Mouse (Mus musculus) intestine, embryonic 14.5 days (tissue): ENCODE results near the gene Dnajc5. TPM values are rescaled to one million over a fixed set of nuclear protein-coding genes. Genes with fewer than 3 reads are reported as not detected.

Experiments used
- ATAC-seq: fragments of 200-750 bp; cut with Nextera tagmentation; replicated peaks from 2 replicates; pipeline ENCODE4 v1.8.0; 2017; ENCODE audit warnings: low read depth, moderate number of reproducible peaks, moderate TSS enrichment, moderate library complexity; ENCODE audit not compliant: low FRiP score, low TSS enrichment
- DNase-seq: peaks from one replicate; pipeline ENCODE4 v3.0.0-alpha.2; 2018; ENCODE audit warnings: low spot score
- H3K27ac ChIP-seq: fragments of 300-500 bp; sonication (generic); 2 replicates; pipeline ENCODE4 v1.5.1; 2014; ENCODE audit warnings: low read depth, mild to moderate bottlenecking, control low read depth
- H3K27me3 ChIP-seq: fragments of 300-500 bp; sonication (generic); replicated peaks from 2 replicates; pipeline ENCODE4 v1.6.1; 2014; ENCODE audit warnings: low read length, control low read depth; ENCODE audit not compliant: control insufficient read depth, insufficient read depth
- H3K36me3 ChIP-seq: fragments of 300-500 bp; sonication (generic); 2 replicates; pipeline ENCODE4 v1.6.1; 2014; ENCODE audit warnings: low read length, control low read depth; ENCODE audit not compliant: control insufficient read depth, insufficient read depth
- H3K4me1 ChIP-seq: fragments of 300-500 bp; sonication (generic); replicated peaks from 2 replicates; pipeline ENCODE4 v1.6.1; 2014; ENCODE audit warnings: low read length, control low read depth, mixed read lengths; ENCODE audit not compliant: control insufficient read depth, insufficient read depth
- H3K4me2 ChIP-seq: fragments of 300-500 bp; sonication (generic); 2 replicates; pipeline ENCODE4 v1.6.1; 2014; ENCODE audit warnings: low read length
- H3K4me3 ChIP-seq: fragments of 300-500 bp; sonication (generic); 2 replicates; pipeline ENCODE4 v1.5.1; 2014; ENCODE audit warnings: low read depth, low read length, control low read depth, mixed read lengths
- H3K9ac ChIP-seq: fragments of 300-500 bp; sonication (generic); 2 replicates; pipeline ENCODE4 v1.6.1; 2014; ENCODE audit warnings: mild to moderate bottlenecking, low read length
- H3K9me3 ChIP-seq: fragments of 300-500 bp; sonication (generic); 2 replicates; pipeline ENCODE4 v1.6.1; 2016; ENCODE audit warnings: low read length, control low read depth; ENCODE audit not compliant: control insufficient read depth
- WGBS: fragments of 180-500 bp; shearing (Covaris S2); extraction: QIAGEN DNeasy Blood & Tissue Kit; methylation state at CpG from one replicate; pipeline ENCODE4 v1.1.7; 2014; 5-methylcytosine and 5-hydroxymethylcytosine counted together
- microRNA-seq: library from miRNA; unstranded; fragments of <30 nt; microRNA quantifications from one replicate; pipeline ENCODE4, GENCODE M21; 2016
- polyA plus RNA-seq: library from polyadenylated mRNA; unstranded; fragments of >200 nt; fragmentation: Nextera tagmentation; extraction: Ambion mirVana; gene quantifications from 2 replicates; pipeline ENCODE4 v1.2.1, GENCODE M21; 2014

The Dnajc5 gene
- polyA plus RNA-seq, 1 experiment from 2014 or later: 79.8 TPM

- Histone ChIP-seq H3K4me2 (peak overlapping the region; percentile 90), H3K36me3 (no peaks in the 10 kb centered on the region), H3K27me3 (peaks cover 4% of the 10 kb centered on the region; the same call in 1 of the 2 replicates), H3K9ac (peak overlapping the region; percentile 87), H3K4me3 (peak overlapping the region; percentile 93), H3K9me3 (no peaks in the 10 kb centered on the region), H3K27ac (peak overlapping the region; percentile 54), H3K4me1 (peaks cover 23% of the 10 kb centered on the region)
- 2% methylated on average over 57 of the region's 57 CpGs for WGBS
- DNase-seq (peak; percentile 98), ATAC-seq (peak; percentile 91)
Measured at GRCm38 (mm10) chr2:181600828-181601750, 80.8 kb downstream of the Dnajc5 start.

GRCm38 (mm10) chr2:181601751-181602145, 81.5 kb downstream of the Dnajc5 start:
- Histone ChIP-seq H3K4me3 (peak overlapping the region; percentile 93), H3K27ac (no peak overlapping the region), H3K9ac (peak overlapping the region; percentile 87), H3K4me2 (peak overlapping the region; percentile 90), H3K27me3 (peaks cover 4% of the 10 kb centered on the region; the same call in 1 of the 2 replicates), H3K36me3 (no peaks in the 10 kb centered on the region), H3K9me3 (no peaks in the 10 kb centered on the region), H3K4me1 (peaks cover 23% of the 10 kb centered on the region)
- DNase-seq: no peak
- WGBS: 26% methylated on average over 10 of the region's 10 CpGs
- ATAC-seq: no peak

- peak overlapping the region; percentile 87; the same call in 1 of the 2 replicates for H3K9ac ChIP-seq
Measured at GRCm38 (mm10) chr2:181602367-181602766, 82.1 kb downstream of the Dnajc5 start.

More at GRCm38 (mm10) chr2:181602367-181602766, 82.1 kb downstream of the Dnajc5 start:
- H3K4me3 ChIP-seq: no peak overlapping the region; the same call in 1 of the 2 replicates
- no peak overlapping the region for H3K27ac ChIP-seq
- ATAC-seq (no peak), DNase-seq (no peak)
- no peaks in the 10 kb centered on the region for H3K9me3 ChIP-seq
- peak overlapping the region; percentile 90 for H3K4me2 ChIP-seq
- 71% methylated on average over 4 of the region's 4 CpGs for WGBS
- H3K36me3 ChIP-seq: no peaks in the 10 kb centered on the region
- peaks cover 4% of the 10 kb centered on the region; the same call in 1 of the 2 replicates for H3K27me3 ChIP-seq
- peaks cover 23% of the 10 kb centered on the region for H3K4me1 ChIP-seq

Small RNA genes within 50 kb of the gene (microRNA-seq; reads per million reads assigned to microRNA genes)
- gene Mir7006: not detected

Other genes with a start within 250 kb of the Dnajc5 start
- gene Gmeb2, start 232.4 kb upstream of the Dnajc5 start, polyA plus RNA-seq: 16.4 and 16.6 TPM in 2 replicates
- gene Stmn3, start 206.0 kb upstream of the Dnajc5 start, polyA plus RNA-seq: 56.5 and 63.9 TPM in 2 replicates
- gene Rtel1, start 200.7 kb upstream of the Dnajc5 start, polyA plus RNA-seq: 53.7 and 57.1 TPM in 2 replicates
- 34.4 and 38.2 TPM in 2 replicates for gene Zgpat, start 155.6 kb upstream of the Dnajc5 start, polyA plus RNA-seq
- gene Arfrp1, start 155.1 kb upstream of the Dnajc5 start, polyA plus RNA-seq: 50.3 and 52.6 TPM in 2 replicates
- 20.5 and 22.2 TPM in 2 replicates for gene Lime1, start 140.4 kb upstream of the Dnajc5 start, polyA plus RNA-seq
- 9.1 and 11.1 TPM in 2 replicates for gene Zbtb46, start 61.1 kb upstream of the Dnajc5 start, polyA plus RNA-seq
- 0.14 and 0.36 TPM in 2 replicates for gene Abhd16b, start 27.3 kb upstream of the Dnajc5 start, polyA plus RNA-seq
- gene Tpd52l2, start 23.3 kb upstream of the Dnajc5 start, polyA plus RNA-seq: 152 and 172 TPM in 2 replicates
- 62.8 and 65.1 TPM in 2 replicates for gene Uckl1, start 64.4 kb downstream of the Dnajc5 start, polyA plus RNA-seq
- gene Prpf6, start 71.4 kb downstream of the Dnajc5 start, polyA plus RNA-seq: 53.6 and 59.9 TPM in 2 replicates
- gene Zfp512b, start 72.3 kb downstream of the Dnajc5 start, polyA plus RNA-seq: 35.0 TPM in 2 replicates
- gene Samd10, start 78.7 kb downstream of the Dnajc5 start, polyA plus RNA-seq: 25.4 and 26.4 TPM in 2 replicates
- gene Gm29797, start 136.5 kb downstream of the Dnajc5 start, polyA plus RNA-seq: 1.2 and 2.5 TPM in 2 replicates
- 25.5 and 30.5 TPM in 2 replicates for gene Sox18, start 151.2 kb downstream of the Dnajc5 start, polyA plus RNA-seq
- 24.7 and 25.3 TPM in 2 replicates for gene Tcea2, start 159.8 kb downstream of the Dnajc5 start, polyA plus RNA-seq
- gene Rgs19, start 173.5 kb downstream of the Dnajc5 start, polyA plus RNA-seq: 64.2 and 68.9 TPM in 2 replicates
- gene Lkaaear1, start 178.0 kb downstream of the Dnajc5 start, polyA plus RNA-seq: not detected in 2 replicates
- 1.8 and 2.8 TPM in 2 replicates for gene Oprl1, start 194.5 kb downstream of the Dnajc5 start, polyA plus RNA-seq
- gene Myt1, start 242.8 kb downstream of the Dnajc5 start, polyA plus RNA-seq: 4.1 and 4.3 TPM in 2 replicates